Mouse (Mus musculus): ENCODE measurements around the gene Cdh5. TPM values are rescaled to one million over a fixed set of nuclear protein-coding genes. Genes with fewer than 3 reads are reported as not detected.

Cdh5 gene
- total and polyA plus RNA-seq, 2 experiments = 14.9 to 21.5 TPM

GRCm38 (mm10) chr8:104146717-104147494 lies 45.5 kb downstream of the Cdh5 start:
- TF ChIP-seq POLR2A (IDR thresholded peaks at IDR 0.05; ENCODE audit: extremely low read depth, insufficient read depth, low read length) (no peak), CTCF (IDR thresholded peaks at IDR 0.05; ENCODE audit: low read depth, low read length) (no peak)
- DNase-seq (ENCODE audit: extremely low read depth, low read depth, low spot score) = no peak
- Histone ChIP-seq H3K27ac (replicated peaks; ENCODE audit: insufficient read depth, low read depth, low read length) (no peak overlapping the region), H3K79me2 (ENCODE audit: control insufficient read depth, insufficient read depth, low read length) (no peaks in the 10 kb centered on the region), H3K4me1 (ENCODE audit: control insufficient read depth, insufficient read depth, low read length) (no peaks in the 10 kb centered on the region), H3K4me3 (ENCODE audit: insufficient read depth, low read depth, low read length) (no peak overlapping the region), H3K9ac (ENCODE audit: low read depth, low read length) (no peak overlapping the region), H3K36me3 (ENCODE audit: control insufficient read depth, insufficient read depth, low read length) (no peaks in the 10 kb centered on the region), H3K27me3 (ENCODE audit: control insufficient read depth, insufficient read depth, low read length) (no peaks in the 10 kb centered on the region)
- 67% methylated on average over 15 of the region's 15 CpGs for WGBS

GRCm38 (mm10) chr8:104147947-104148346 lies 46.5 kb downstream of the Cdh5 start:
- WGBS = 94% methylated on average over 2 of the region's 2 CpGs
- H3K4me1 ChIP-seq (ENCODE audit: control insufficient read depth, insufficient read depth, low read length) = no peaks in the 10 kb centered on the region
- no peaks in the 10 kb centered on the region for H3K79me2 ChIP-seq (ENCODE audit: control insufficient read depth, insufficient read depth, low read length)
- TF ChIP-seq CTCF (IDR thresholded peaks at IDR 0.05; ENCODE audit: low read depth, low read length) = no peak
- DNase-seq (ENCODE audit: extremely low read depth, low read depth, low spot score) = no peak
- no peak overlapping the region for H3K27ac ChIP-seq (replicated peaks; ENCODE audit: insufficient read depth, low read depth, low read length)
- no peak overlapping the region for H3K4me3 ChIP-seq (ENCODE audit: insufficient read depth, low read depth, low read length)
- no peaks in the 10 kb centered on the region for H3K27me3 ChIP-seq (ENCODE audit: control insufficient read depth, insufficient read depth, low read length)
- no peak overlapping the region for H3K9ac ChIP-seq (ENCODE audit: low read depth, low read length)
- no peaks in the 10 kb centered on the region for H3K36me3 ChIP-seq (ENCODE audit: control insufficient read depth, insufficient read depth, low read length)

DNA sequence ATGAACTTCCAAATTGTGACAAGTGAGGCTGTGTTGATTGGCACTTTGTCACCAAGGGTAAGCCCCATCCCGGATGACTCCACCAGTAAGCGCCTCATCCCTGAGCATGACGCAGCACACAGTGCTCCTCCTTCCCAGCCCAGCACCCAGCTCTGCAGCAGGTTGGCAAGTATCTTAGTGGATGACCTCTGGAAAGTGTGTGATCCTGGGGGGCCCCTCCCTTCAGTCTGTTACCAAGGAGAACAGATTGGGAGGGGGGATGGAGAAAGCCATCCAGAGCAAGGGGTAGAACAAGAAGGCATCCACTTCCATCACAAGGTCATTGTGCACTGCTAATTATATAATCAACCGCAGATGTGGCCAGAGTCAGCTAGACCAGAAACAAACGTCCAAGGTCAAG lies 59.3 kb downstream of the Cdh5 start:
- 75% methylated on average over 5 of the region's 5 CpGs for WGBS
- no peaks in the 10 kb centered on the region for H3K79me2 ChIP-seq (ENCODE audit: control insufficient read depth, insufficient read depth, low read length)
- H3K36me3 ChIP-seq (ENCODE audit: control insufficient read depth, insufficient read depth, low read length) = no peaks in the 10 kb centered on the region
- no peak overlapping the region for H3K9ac ChIP-seq (ENCODE audit: low read depth, low read length)
- no peak for TF ChIP-seq CTCF (IDR thresholded peaks at IDR 0.05; ENCODE audit: low read depth, low read length)
- TF ChIP-seq POLR2A (IDR thresholded peaks at IDR 0.05; ENCODE audit: extremely low read depth, insufficient read depth, low read length) = no peak
- H3K4me3 ChIP-seq (ENCODE audit: insufficient read depth, low read depth, low read length) = no peak overlapping the region
- no peak for DNase-seq (ENCODE audit: extremely low read depth, low read depth, low spot score)
- H3K27me3 ChIP-seq (ENCODE audit: control insufficient read depth, insufficient read depth, low read length) = no peaks in the 10 kb centered on the region
- H3K4me1 ChIP-seq (ENCODE audit: control insufficient read depth, insufficient read depth, low read length) = no peaks in the 10 kb centered on the region
- no peak overlapping the region for H3K27ac ChIP-seq (replicated peaks; ENCODE audit: insufficient read depth, low read depth, low read length)

- WGBS = 78% methylated on average over 3 of the region's 3 CpGs
- H3K27me3 ChIP-seq (ENCODE audit: control insufficient read depth, insufficient read depth, low read length) = peaks cover 12% of the 10 kb centered on the region
- H3K9ac ChIP-seq (ENCODE audit: low read depth, low read length) = no peak overlapping the region
- no peak overlapping the region for H3K27ac ChIP-seq (replicated peaks; ENCODE audit: insufficient read depth, low read depth, low read length)
- no peaks in the 10 kb centered on the region for H3K79me2 ChIP-seq (ENCODE audit: control insufficient read depth, insufficient read depth, low read length)
- H3K4me3 ChIP-seq (ENCODE audit: insufficient read depth, low read depth, low read length) = no peak overlapping the region
- DNase-seq (ENCODE audit: extremely low read depth, low read depth, low spot score) = no peak
- H3K36me3 ChIP-seq (ENCODE audit: control insufficient read depth, insufficient read depth, low read length) = no peaks in the 10 kb centered on the region
- H3K4me1 ChIP-seq (ENCODE audit: control insufficient read depth, insufficient read depth, low read length) = no peaks in the 10 kb centered on the region
- TF ChIP-seq CTCF (IDR thresholded peaks at IDR 0.05; ENCODE audit: low read depth, low read length) = no peak
- TF ChIP-seq POLR2A (IDR thresholded peaks at IDR 0.05; ENCODE audit: extremely low read depth, insufficient read depth, low read length) = no peak
Measured at GRCm38 (mm10) chr8:104169461-104169860, 68.0 kb downstream of the Cdh5 start.

GRCm38 (mm10) chr8:104170118-104171049 lies 69.0 kb downstream of the Cdh5 start, which contains the start of gene Bean1:
Gene Bean1, plus strand, starts transcription at chr8:104170442.
- Histone ChIP-seq H3K27me3 (ENCODE audit: control insufficient read depth, insufficient read depth, low read length) (peaks cover 12% of the 10 kb centered on the region), H3K4me3 (ENCODE audit: insufficient read depth, low read depth, low read length) (peak within 1 kb of the TSS; percentile 41; the same call in 1 of the 2 replicates), H3K9ac (ENCODE audit: low read depth, low read length) (no peak within 1 kb of the TSS), H3K4me1 (ENCODE audit: control insufficient read depth, insufficient read depth, low read length) (no peaks in the 10 kb centered on the region), H3K36me3 (ENCODE audit: control insufficient read depth, insufficient read depth, low read length) (no peaks in the 10 kb centered on the region), H3K27ac (replicated peaks; ENCODE audit: insufficient read depth, low read depth, low read length) (no peak within 1 kb of the TSS), H3K79me2 (ENCODE audit: control insufficient read depth, insufficient read depth, low read length) (no peaks in the 10 kb centered on the region)
- no peak for DNase-seq (ENCODE audit: extremely low read depth, low read depth, low spot score)
- no peak for TF ChIP-seq CTCF (IDR thresholded peaks at IDR 0.05; ENCODE audit: low read depth, low read length)
- TF ChIP-seq POLR2A (IDR thresholded peaks at IDR 0.05; ENCODE audit: extremely low read depth, insufficient read depth, low read length) = no peak
- WGBS = 4% methylated on average over 81 of the region's 87 CpGs
